Mouse (Mus musculus): ENCODE results near the gene Bid.
"Not testable (repeated sequence)": the region's sequence is repeated elsewhere in the genome, so short reads cannot be mapped to it uniquely, and the experiment has no call there.

The Bid gene

GRCm38 (mm10) chr6:120905111-120905510, 11.5 kb downstream of the Bid start:
- no peak for DNase-seq (ENCODE audit: low spot score)

GRCm38 (mm10) chr6:120903961-120904360, 12.7 kb downstream of the Bid start:
- DNase-seq (ENCODE audit: low spot score) = no peak

- DNase-seq (ENCODE audit: low spot score) = peak; percentile 69
Measured at GRCm38 (mm10) chr6:120903450-120903912, 13.2 kb downstream of the Bid start.

GRCm38 (mm10) chr6:120901776-120902645, 14.6 kb downstream of the Bid start:
- DNase-seq (ENCODE audit: low spot score) = no peak

- DNase-seq (ENCODE audit: low spot score) = peak; percentile 85
Measured at GRCm38 (mm10) chr6:120898188-120898833, 18.3 kb downstream of the Bid start.

GRCm38 (mm10) chr6:120894524-120894923, 22.1 kb downstream of the Bid start:
- DNase-seq (ENCODE audit: low spot score) = no peak

GRCm38 (mm10) chr6:120894089-120894488, 22.6 kb downstream of the Bid start:
- DNase-seq (ENCODE audit: low spot score) = no peak

GRCm38 (mm10) chr6:120886696-120887095, 30.0 kb downstream of the Bid start:
- DNase-seq (ENCODE audit: low spot score) = no peak

- no peak for DNase-seq (ENCODE audit: low spot score)
Measured at GRCm38 (mm10) chr6:120884436-120884835, 32.2 kb downstream of the Bid start.

GRCm38 (mm10) chr6:120879046-120879445, 37.6 kb downstream of the Bid start:
- DNase-seq (ENCODE audit: low spot score) = no peak

- DNase-seq (ENCODE audit: low spot score) = no peak
Measured at GRCm38 (mm10) chr6:120873874-120874273, 42.8 kb downstream of the Bid start.

- DNase-seq (ENCODE audit: low spot score) = peak; percentile 58
Measured at GRCm38 (mm10) chr6:120871286-120871685, 45.4 kb downstream of the Bid start.

- DNase-seq (ENCODE audit: low spot score) = no peak
Measured at GRCm38 (mm10) chr6:120868824-120869223, 47.8 kb downstream of the Bid start.

GRCm38 (mm10) chr6:120866051-120866814, 50.4 kb downstream of the Bid start:
- DNase-seq (ENCODE audit: low spot score) = no peak

- no peak for DNase-seq (ENCODE audit: low spot score)
Measured at GRCm38 (mm10) chr6:120860079-120860478, 56.6 kb downstream of the Bid start.

- DNase-seq (ENCODE audit: low spot score) = no peak
Measured at GRCm38 (mm10) chr6:120858217-120858711, 58.4 kb downstream of the Bid start.

GRCm38 (mm10) chr6:120854413-120854812, 62.2 kb downstream of the Bid start:
- no peak for DNase-seq (ENCODE audit: low spot score)

- not testable (repeated sequence) for DNase-seq (ENCODE audit: low spot score)
Measured at GRCm38 (mm10) chr6:120850720-120851119, 65.9 kb downstream of the Bid start.
